Mouse (Mus musculus) frontal cortex, postnatal 36 days (tissue): ENCODE results near the gene Aatf.
"Not testable (repeated sequence)": the region's sequence is repeated elsewhere in the genome, so short reads cannot be mapped to it uniquely, and the experiment has no call there.

ENCODE experiments used
- DNase-seq, 2 experiments: peaks; one replicate each; pipeline ENCODE4 v3.0.0; 2022; ENCODE audit warnings: low spot score in 2 of 2

Gene Aatf

GRCm38 (mm10) chr11:84440402-84440801 lies 72.9 kb downstream of the Aatf start:
- no peak for DNase-seq

- no peak for DNase-seq
These were observed 78.4 kb downstream of the Aatf start for GRCm38 (mm10) chr11:84434879-84435278.

- DNase-seq: no peak
These were observed 83.0 kb downstream of the Aatf start for GRCm38 (mm10) chr11:84430336-84430735.

GRCm38 (mm10) chr11:84429581-84429980 lies 83.7 kb downstream of the Aatf start:
- DNase-seq: peak in 1 of 2 experiments; percentile 31

- no peak for DNase-seq
These were observed 86.7 kb downstream of the Aatf start for GRCm38 (mm10) chr11:84426633-84426998.

GRCm38 (mm10) chr11:84425736-84426632 lies 87.3 kb downstream of the Aatf start:
- no peak for DNase-seq

GRCm38 (mm10) chr11:84420779-84421178 lies 92.5 kb downstream of the Aatf start:
- DNase-seq: no peak

- DNase-seq: no peak
These were observed 100.2 kb downstream of the Aatf start for GRCm38 (mm10) chr11:84413111-84413510.

GRCm38 (mm10) chr11:84412201-84412934 lies 101.0 kb downstream of the Aatf start:
- no peak for DNase-seq

GRCm38 (mm10) chr11:84411642-84412018 lies 101.7 kb downstream of the Aatf start:
- DNase-seq: no peak

GRCm38 (mm10) chr11:84410879-84411641 lies 102.3 kb downstream of the Aatf start:
- DNase-seq: no peak

GRCm38 (mm10) chr11:84410383-84410782 lies 102.9 kb downstream of the Aatf start:
- DNase-seq: no peak

GRCm38 (mm10) chr11:84406733-84407132 lies 106.6 kb downstream of the Aatf start:
- DNase-seq: no peak

- no peak for DNase-seq
These were observed 118.3 kb downstream of the Aatf start for GRCm38 (mm10) chr11:84395010-84395409.

GRCm38 (mm10) chr11:84393571-84393970 lies 119.8 kb downstream of the Aatf start:
- no peak for DNase-seq

GRCm38 (mm10) chr11:84392066-84392465 lies 121.3 kb downstream of the Aatf start:
- DNase-seq: not testable (repeated sequence)

GRCm38 (mm10) chr11:84391126-84391525 lies 122.2 kb downstream of the Aatf start:
- no peak for DNase-seq

- no peak for DNase-seq
These were observed 124.0 kb downstream of the Aatf start for GRCm38 (mm10) chr11:84389332-84389731.

GRCm38 (mm10) chr11:84383891-84384290 lies 129.4 kb downstream of the Aatf start:
- DNase-seq: no peak

- no peak for DNase-seq
These were observed 130.9 kb downstream of the Aatf start for GRCm38 (mm10) chr11:84382450-84382849.

GRCm38 (mm10) chr11:84376510-84377365 lies 136.6 kb downstream of the Aatf start:
- DNase-seq: no peak
